Mouse (Mus musculus): Measurements from ENCODE around the gene 1810013L24Rik. TPM values are rescaled to one million over a fixed set of nuclear protein-coding genes. Genes with fewer than 3 reads are reported as not detected.

1810013L24Rik gene
- polyA plus RNA-seq, 1 experiment from 2014 or later = 19.9 TPM

GRCm38 (mm10) chr16:8817872-8818271 is 12.0 kb upstream of the 1810013L24Rik start:
- no peaks in the 10 kb centered on the region for H3K36me3 ChIP-seq (replicated peaks)
- no peak overlapping the region for H3K27ac ChIP-seq (replicated peaks)
- no peak for DNase-seq (ENCODE audit: low spot score)
- no peaks in the 10 kb centered on the region for H3K9me3 ChIP-seq
- no peak overlapping the region for H3K4me3 ChIP-seq
- H3K4me1 ChIP-seq = no peaks in the 10 kb centered on the region
- 81% methylated on average over 4 of the region's 4 CpGs for WGBS
- no peaks in the 10 kb centered on the region for H3K27me3 ChIP-seq (replicated peaks; ENCODE audit: low read depth, poor library complexity, severe bottlenecking)

GRCm38 (mm10) chr16:8821429-8821828 is 8.5 kb upstream of the 1810013L24Rik start:
- Histone ChIP-seq H3K4me3 (no peak overlapping the region), H3K27me3 (replicated peaks; ENCODE audit: low read depth, poor library complexity, severe bottlenecking) (no peaks in the 10 kb centered on the region), H3K4me1 (no peaks in the 10 kb centered on the region), H3K36me3 (replicated peaks) (no peaks in the 10 kb centered on the region), H3K27ac (replicated peaks) (no peak overlapping the region), H3K9me3 (no peaks in the 10 kb centered on the region)
- WGBS = 89% methylated on average over 1 of the region's 1 CpGs
- DNase-seq (ENCODE audit: low spot score) = no peak

- no peak for DNase-seq (ENCODE audit: low spot score)
- WGBS = 83% methylated on average over 4 of the region's 4 CpGs
- H3K27ac ChIP-seq (replicated peaks) = no peak overlapping the region
- H3K9me3 ChIP-seq = no peaks in the 10 kb centered on the region
- no peaks in the 10 kb centered on the region for H3K36me3 ChIP-seq (replicated peaks)
- H3K27me3 ChIP-seq (replicated peaks; ENCODE audit: low read depth, poor library complexity, severe bottlenecking) = no peaks in the 10 kb centered on the region
- no peaks in the 10 kb centered on the region for H3K4me1 ChIP-seq
- no peak overlapping the region for H3K4me3 ChIP-seq
Observed at GRCm38 (mm10) chr16:8822586-8822985, 7.3 kb upstream of the 1810013L24Rik start.

GRCm38 (mm10) chr16:8823661-8824060 is 6.2 kb upstream of the 1810013L24Rik start:
- Histone ChIP-seq H3K27ac (replicated peaks) (no peak overlapping the region), H3K9me3 (no peaks in the 10 kb centered on the region), H3K4me3 (no peak overlapping the region), H3K27me3 (replicated peaks; ENCODE audit: low read depth, poor library complexity, severe bottlenecking) (no peaks in the 10 kb centered on the region), H3K36me3 (replicated peaks) (no peaks in the 10 kb centered on the region), H3K4me1 (no peaks in the 10 kb centered on the region)
- no peak for DNase-seq (ENCODE audit: low spot score)
- 76% methylated on average over 2 of the region's 2 CpGs for WGBS

GRCm38 (mm10) chr16:8827366-8827765 is 2.5 kb upstream of the 1810013L24Rik start:
- H3K36me3 ChIP-seq (replicated peaks) = peaks cover 10% of the 10 kb centered on the region
- H3K4me3 ChIP-seq = no peak overlapping the region
- H3K4me1 ChIP-seq = peaks cover 14% of the 10 kb centered on the region
- H3K9me3 ChIP-seq = no peaks in the 10 kb centered on the region
- H3K27ac ChIP-seq (replicated peaks) = no peak overlapping the region
- no peak for DNase-seq (ENCODE audit: low spot score)
- no peaks in the 10 kb centered on the region for H3K27me3 ChIP-seq (replicated peaks; ENCODE audit: low read depth, poor library complexity, severe bottlenecking)
- WGBS = 92% methylated on average over 7 of the region's 7 CpGs

- WGBS = 12% methylated on average over 33 of the region's 33 CpGs
- Histone ChIP-seq H3K27ac (replicated peaks) (peak overlapping the region; percentile 86), H3K27me3 (replicated peaks; ENCODE audit: low read depth, poor library complexity, severe bottlenecking) (no peaks in the 10 kb centered on the region), H3K9me3 (no peaks in the 10 kb centered on the region), H3K4me3 (peak overlapping the region; percentile 91), H3K4me1 (peaks cover 25% of the 10 kb centered on the region), H3K36me3 (replicated peaks) (peaks cover 26% of the 10 kb centered on the region)
- DNase-seq (ENCODE audit: low spot score) = peak; percentile 75
Observed at GRCm38 (mm10) chr16:8828636-8829563, 1.0 kb upstream of the 1810013L24Rik start.

- WGBS = under 1% methylated on average over 74 of the region's 74 CpGs
Observed at GRCm38 (mm10) chr16:8830431-8831211, 721 bp downstream of the 1810013L24Rik start.

GRCm38 (mm10) chr16:8831241-8831640 is 1.3 kb downstream of the 1810013L24Rik start:
- Histone ChIP-seq H3K9me3 (no peaks in the 10 kb centered on the region), H3K4me1 (peaks cover 25% of the 10 kb centered on the region), H3K27me3 (replicated peaks; ENCODE audit: low read depth, poor library complexity, severe bottlenecking) (no peaks in the 10 kb centered on the region), H3K36me3 (replicated peaks) (peaks cover 48% of the 10 kb centered on the region), H3K4me3 (peak overlapping the region; percentile 91), H3K27ac (replicated peaks) (peak overlapping the region; percentile 96)
- WGBS = 7% methylated on average over 12 of the region's 12 CpGs
- DNase-seq (ENCODE audit: low spot score) = peak; percentile 34

More at GRCm38 (mm10) chr16:8830431-8831211, 721 bp downstream of the 1810013L24Rik start:
- Histone ChIP-seq H3K27me3 (replicated peaks; ENCODE audit: low read depth, poor library complexity, severe bottlenecking) (no peaks in the 10 kb centered on the region), H3K4me1 (peaks cover 25% of the 10 kb centered on the region), H3K36me3 (replicated peaks) (peaks cover 43% of the 10 kb centered on the region), H3K9me3 (no peaks in the 10 kb centered on the region), H3K27ac (replicated peaks) (peak overlapping the region; percentile 96), H3K4me3 (peak overlapping the region; percentile 91)
- DNase-seq (ENCODE audit: low spot score) = peak; percentile 75

GRCm38 (mm10) chr16:8836876-8837275 is 7.0 kb downstream of the 1810013L24Rik start:
- Histone ChIP-seq H3K27ac (replicated peaks) (no peak overlapping the region), H3K4me1 (peaks cover 13% of the 10 kb centered on the region), H3K9me3 (no peaks in the 10 kb centered on the region), H3K4me3 (no peak overlapping the region), H3K36me3 (replicated peaks) (peaks cover 95% of the 10 kb centered on the region), H3K27me3 (replicated peaks; ENCODE audit: low read depth, poor library complexity, severe bottlenecking) (no peaks in the 10 kb centered on the region)
- no peak for DNase-seq (ENCODE audit: low spot score)
- 93% methylated on average over 1 of the region's 1 CpGs for WGBS

GRCm38 (mm10) chr16:8837595-8837994 is 7.7 kb downstream of the 1810013L24Rik start:
- Histone ChIP-seq H3K27me3 (replicated peaks; ENCODE audit: low read depth, poor library complexity, severe bottlenecking) (no peaks in the 10 kb centered on the region), H3K9me3 (no peaks in the 10 kb centered on the region), H3K27ac (replicated peaks) (no peak overlapping the region), H3K4me3 (no peak overlapping the region), H3K36me3 (replicated peaks) (peaks cover 96% of the 10 kb centered on the region), H3K4me1 (peaks cover 8% of the 10 kb centered on the region; the same call in 1 of the 2 replicates)
- DNase-seq (ENCODE audit: low spot score) = no peak
- 98% methylated on average over 1 of the region's 1 CpGs for WGBS

- no peak overlapping the region for H3K27ac ChIP-seq (replicated peaks)
- DNase-seq (ENCODE audit: low spot score) = no peak
- H3K9me3 ChIP-seq = no peaks in the 10 kb centered on the region
- no peak overlapping the region for H3K4me3 ChIP-seq
- peaks cover 96% of the 10 kb centered on the region for H3K36me3 ChIP-seq (replicated peaks)
- H3K27me3 ChIP-seq (replicated peaks; ENCODE audit: low read depth, poor library complexity, severe bottlenecking) = no peaks in the 10 kb centered on the region
- no peaks in the 10 kb centered on the region for H3K4me1 ChIP-seq
Observed at GRCm38 (mm10) chr16:8838921-8839320, 9.0 kb downstream of the 1810013L24Rik start.

GRCm38 (mm10) chr16:8840557-8840956 is 10.7 kb downstream of the 1810013L24Rik start:
- DNase-seq (ENCODE audit: low spot score) = no peak
- H3K36me3 ChIP-seq (replicated peaks) = peaks cover 96% of the 10 kb centered on the region
- WGBS = 91% methylated on average over 3 of the region's 3 CpGs

More at GRCm38 (mm10) chr16:8840557-8840956, 10.7 kb downstream of the 1810013L24Rik start:
- H3K4me1 ChIP-seq = no peaks in the 10 kb centered on the region
- no peak overlapping the region for H3K27ac ChIP-seq (replicated peaks)
- H3K27me3 ChIP-seq (replicated peaks; ENCODE audit: low read depth, poor library complexity, severe bottlenecking) = no peaks in the 10 kb centered on the region
- no peak overlapping the region for H3K4me3 ChIP-seq
- H3K9me3 ChIP-seq = no peaks in the 10 kb centered on the region
